Comparison of ENCODE assay signal across 8 mouse cellular contexts in the genomic region with DNA sequence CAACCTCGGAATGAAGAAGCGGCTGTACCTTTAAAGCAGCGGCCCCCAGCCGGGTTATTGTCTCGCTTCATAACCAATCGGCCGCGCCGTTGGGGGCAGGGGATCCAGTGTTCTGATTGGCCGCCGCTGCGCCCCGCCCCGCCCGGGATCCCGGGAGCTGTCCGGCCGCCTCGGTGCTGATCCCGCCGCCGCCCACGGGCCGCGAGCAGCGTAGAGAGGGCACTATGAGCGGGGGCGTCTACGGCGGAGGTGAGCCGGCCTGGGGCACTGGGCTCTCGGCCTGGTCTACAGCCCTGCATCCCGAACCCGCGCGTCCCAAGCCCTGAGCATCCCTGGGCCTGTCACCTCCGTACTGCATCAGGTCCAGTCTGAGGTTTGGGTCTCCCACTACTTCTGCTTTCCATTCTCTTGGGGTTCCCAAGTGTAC. TPM values are rescaled to one million over a fixed set of nuclear protein-coding genes. Genes with fewer than 3 reads are reported as not detected.
DNase-seq lines count a peak whose midpoint lies in the region; ATAC-seq and TF ChIP-seq lines count a peak whose summit lies in the region.

A gene (plus strand): TSS at position 107 of the 427 bp plus-strand sequence.

- no peaks in the 10 kb centered on the region for H3K36me3 ChIP-seq in liver, postnatal 0 days (replicated peaks; ENCODE audit: insufficient read depth, low read length)
- H3K36me3 ChIP-seq in neural tube, embryonic 13.5 days = no peaks in the 10 kb centered on the region

- ATAC-seq in erythroid progenitor cell, adult 5-6 weeks (replicated peaks; ENCODE audit: low FRiP score, poor library complexity, severe bottlenecking) = peak; percentile 58; the same call in 1 of the 2 replicates
- peak; percentile 80 for ATAC-seq in liver, postnatal 0 days
- peak; percentile 95 for ATAC-seq in neural tube, embryonic 13.5 days (ENCODE audit: low read depth)

- peaks cover 20% of the 10 kb centered on the region for H3K27me3 ChIP-seq in liver, postnatal 0 days (ENCODE audit: insufficient read depth, low read length)
- H3K27me3 ChIP-seq in neural tube, embryonic 13.5 days = peaks cover 4% of the 10 kb centered on the region

- no peaks in the 10 kb centered on the region for H3K9me3 ChIP-seq in liver, postnatal 0 days (ENCODE audit: low read length)
- no peaks in the 10 kb centered on the region for H3K9me3 ChIP-seq in neural tube, embryonic 13.5 days

- TF ChIP-seq CTCF in liver, postnatal 0 days (IDR thresholded peaks at IDR 0.05; ENCODE audit: low read depth) = no peak

- no peak for TF ChIP-seq EP300 in liver, postnatal 0 days (IDR thresholded peaks at IDR 0.05; ENCODE audit: low read depth)

- no peak within 1 kb of the TSS for H3K9ac ChIP-seq in liver, postnatal 0 days (replicated peaks)
- peak within 1 kb of the TSS; percentile 89 for H3K9ac ChIP-seq in neural tube, embryonic 13.5 days

- no peak within 1 kb of the TSS for H3K4me3 ChIP-seq in liver, postnatal 0 days (ENCODE audit: low read depth, low read length)
- H3K4me3 ChIP-seq in neural tube, embryonic 13.5 days = peak within 1 kb of the TSS; percentile 68

- H3K27ac ChIP-seq in liver, postnatal 0 days (ENCODE audit: low read depth) = no peak within 1 kb of the TSS
- peak within 1 kb of the TSS; percentile 83 for H3K27ac ChIP-seq in neural tube, embryonic 13.5 days (replicated peaks)

- intact Hi-C loops in heart, postnatal 10 days (cut with DNase I) = no loop called here

- 2% methylated on average over 37 of the region's 37 CpGs for WGBS in liver, postnatal 0 days (ENCODE audit: insufficient replicate concordance)
- 1% methylated on average over 35 of the region's 37 CpGs for whole genome bisulfite sequencing in neural tube, embryonic 13.5 days

- peak within 1 kb of the TSS; percentile 47 for H3K4me2 ChIP-seq in liver, postnatal 0 days (ENCODE audit: low read depth, low read length)
- H3K4me2 ChIP-seq in neural tube, embryonic 13.5 days = peak within 1 kb of the TSS; percentile 69

- peak; percentile 85 for DNase-seq in ES-CJ7 (ENCODE audit: low read depth, low spot score)
- peak; percentile 84 for DNase-seq in brain, embryonic 18.5 days (ENCODE audit: low read depth, low spot score)
- DNase-seq in heart, postnatal 10 days = peak; percentile 75 to 82
- peak; percentile 88 to 93 for DNase-seq in layer of hippocampus, adult 18-20 months (ENCODE audit: low spot score in 2 of 2)
- peak; percentile 80 for DNase-seq in liver, postnatal 0 days
- peak; percentile 51 to 70 for DNase-seq in thymus, postnatal 10 days (ENCODE audit: low spot score in 2 of 2)

- peaks cover 8% of the 10 kb centered on the region for H3K4me1 ChIP-seq in liver, postnatal 0 days (ENCODE audit: insufficient read depth)
- H3K4me1 ChIP-seq in neural tube, embryonic 13.5 days (replicated peaks) = peaks cover 27% of the 10 kb centered on the region

RNA-seq across cellular contexts. Expression of the gene that starts here (rescaled TPM):
- total RNA-seq in erythroid progenitor cell, adult 5-6 weeks (2015; ENCODE audit: low replicate concordance) = not detected in 2 replicates
- total RNA-seq in erythroid progenitor cell, adult 5-6 weeks (2017; ENCODE audit: low replicate concordance) = not detected in 2 replicates
- not detected for total RNA-seq in heart, postnatal 10 days (2021)
- 100 to 1,000 TPM; 118 to 136 TPM for total RNA-seq in layer of hippocampus, adult 18-20 months (2021)
- not detected in 2 replicates for polyA plus RNA-seq in liver, postnatal 0 days (2015; fragmentation: Nextera tagmentation; extraction: Ambion mirVana)
- polyA plus RNA-seq in neural tube, embryonic 13.5 days (2015; fragmentation: Nextera tagmentation; extraction: Ambion mirVana) = 203 and 222 TPM in 2 replicates

Comparison
In these comparisons a context has a peak if more than half of its experiments do, and no peak if none do; other contexts are left out.
1. RNA of the gene that starts here (total RNA-seq): 118 to 136 TPM in layer of hippocampus, adult 18-20 months; not detected in erythroid progenitor cell, adult 5-6 weeks and not detected in heart, postnatal 10 days; every median in the first group is over 100 times any median in the second.
2. RNA of the gene that starts here (polyA plus RNA-seq): 203 to 222 TPM in neural tube, embryonic 13.5 days; not detected in liver, postnatal 0 days; every median in the first group is over 100 times any median in the second.
3. Peak in ATAC-seq in erythroid progenitor cell, adult 5-6 weeks; RNA of the gene not detected or under 1 TPM.
4. Peak in DNase-seq in heart, postnatal 10 days; RNA of the gene not detected or under 1 TPM.
5. Peak in DNase-seq, ATAC-seq and H3K4me2 ChIP-seq in liver, postnatal 0 days; RNA of the gene not detected or under 1 TPM.
6. Peak in every context shown above with its lines, with median percentiles within 50 percentile points of each other: DNase-seq and ATAC-seq.